Mouse (Mus musculus) liver, adult 2 months (tissue): ENCODE measurements around the gene Armc12. TPM values are rescaled to one million over a fixed set of nuclear protein-coding genes. Genes with fewer than 3 reads are reported as not detected.

Experiments used
- DNase-seq: peaks from one replicate; pipeline ENCODE4 v3.0.0-alpha.2; 2011; ENCODE audit warnings: low read depth, low spot score; ENCODE audit errors: extremely low read depth
- H3K27ac ChIP-seq: fragments of 200-500 bp; replicated peaks from 2 replicates; pipeline ENCODE4 v1.5.1; 2012; ENCODE audit warnings: low read depth, mild to moderate bottlenecking, control low read depth, inconsistent platforms, low read length; ENCODE audit not compliant: insufficient read depth
- H3K27me3 ChIP-seq: fragments of 200-500 bp; 2 replicates; pipeline ENCODE4 v1.6.1; 2012; ENCODE audit warnings: mild to moderate bottlenecking, moderate library complexity, low read length, inconsistent platforms; ENCODE audit not compliant: control insufficient read depth, insufficient read depth
- H3K36me3 ChIP-seq: fragments of 200-500 bp; 2 replicates; pipeline ENCODE4 v1.6.1; 2012; ENCODE audit warnings: low read length, inconsistent platforms; ENCODE audit not compliant: control insufficient read depth, insufficient read depth
- H3K4me1 ChIP-seq: fragments of 200-500 bp; 2 replicates; pipeline ENCODE4 v1.6.1; 2011; ENCODE audit warnings: low read length; ENCODE audit not compliant: control insufficient read depth, insufficient read depth
- H3K4me3 ChIP-seq: fragments of 200-500 bp; 2 replicates; pipeline ENCODE4 v1.5.1; 2011; ENCODE audit warnings: low read depth, mild to moderate bottlenecking, control low read depth, low read length, moderate library complexity; ENCODE audit not compliant: insufficient read depth
- H3K79me2 ChIP-seq: fragments of 200-500 bp; 2 replicates; pipeline ENCODE4 v1.6.1; 2012; ENCODE audit warnings: inconsistent platforms, mild to moderate bottlenecking, low read length, moderate library complexity; ENCODE audit not compliant: control insufficient read depth, insufficient read depth
- H3K9ac ChIP-seq: fragments of 200-500 bp; 2 replicates; pipeline ENCODE4 v1.6.1; 2012; ENCODE audit warnings: low read depth, mild to moderate bottlenecking, control low read depth, inconsistent platforms, low read length
- CTCF ChIP-seq: fragments of 200-500 bp; IDR thresholded peaks from 2 replicates; pipeline ENCODE4 v1.5.1; 2011; ENCODE audit warnings: low read depth, low read length, control low read depth
- POLR2A ChIP-seq: fragments of 200-500 bp; IDR thresholded peaks from 2 replicates; pipeline ENCODE4 v1.6.1; 2011; ENCODE audit warnings: low read length, control low read depth; ENCODE audit not compliant: insufficient read depth; ENCODE audit errors: extremely low read depth
- WGBS: fragments of 180-500 bp; shearing (Covaris S2); methylation state at CpG from one replicate; pipeline ENCODE4 v1.1.7; 2018; 5-methylcytosine and 5-hydroxymethylcytosine counted together
- polyA plus RNA-seq: library from polyadenylated mRNA; depleted of rRNA; stranded (reverse); fragments of >200 nt; gene quantifications from 2 replicates; pipeline ENCODE4 v1.2.3, GENCODE M21; 2012
- total RNA-seq: library from RNA; depleted of rRNA; stranded (reverse); fragments of >200 nt; gene quantifications from 2 replicates; pipeline ENCODE4 v1.2.3, GENCODE M21; 2014

The Armc12 gene
- total and polyA plus RNA-seq, 2 experiments: not detected

DNA sequence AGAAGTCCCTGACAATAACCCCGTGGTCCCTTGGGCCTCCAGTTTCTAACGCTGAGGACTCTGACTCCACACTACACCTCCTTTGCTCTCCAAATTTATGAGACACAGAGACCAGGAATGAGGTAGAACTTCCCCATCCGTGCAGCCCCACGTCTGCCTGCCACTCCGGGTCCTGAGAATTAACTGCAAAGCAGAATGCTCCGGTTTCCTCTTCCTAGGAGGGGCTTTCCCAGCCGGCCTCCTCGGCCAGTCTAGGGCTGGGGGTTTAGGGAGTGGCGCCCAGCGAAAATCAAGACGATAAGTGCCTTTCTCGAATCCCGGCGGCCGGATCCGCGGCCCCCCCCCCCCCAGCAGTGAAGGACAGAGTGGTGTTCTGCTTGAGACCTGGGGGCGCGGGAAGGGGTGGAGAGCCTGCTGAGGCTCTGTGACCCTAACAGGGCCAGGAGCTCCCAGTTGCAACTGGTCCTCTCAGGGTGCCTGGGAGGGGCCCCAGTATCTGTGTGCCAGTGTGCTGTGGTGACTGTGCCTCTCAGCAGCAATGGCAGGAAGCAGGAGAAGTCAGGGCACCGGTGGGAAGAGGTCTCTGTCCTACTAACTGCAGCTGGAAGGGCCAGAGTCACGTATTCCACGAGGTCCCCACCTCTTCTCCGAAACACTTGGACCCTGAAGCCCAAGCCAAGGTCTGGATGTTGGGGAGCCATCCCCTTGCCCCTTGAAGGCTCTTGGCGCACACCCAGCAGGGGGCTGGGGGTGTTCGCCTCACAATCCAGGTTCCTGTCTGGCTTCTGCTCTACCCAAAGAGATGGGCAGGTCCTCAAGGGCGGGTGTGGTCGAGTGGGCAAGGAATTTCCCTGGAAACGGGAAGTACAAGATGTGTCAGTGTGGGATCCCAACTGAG lies 19.9 kb upstream of the Armc12 start:
- no peaks in the 10 kb centered on the region for H3K27me3 ChIP-seq
- H3K79me2 ChIP-seq: no peaks in the 10 kb centered on the region
- no peak overlapping the region for H3K4me3 ChIP-seq
- DNase-seq: no peak
- H3K9ac ChIP-seq: peak overlapping the region; percentile 3; the same call in 1 of the 2 replicates
- H3K4me1 ChIP-seq: peaks cover 13% of the 10 kb centered on the region
- H3K27ac ChIP-seq: no peak overlapping the region
- WGBS: 56% methylated on average over 28 of the region's 28 CpGs
- no peaks in the 10 kb centered on the region for H3K36me3 ChIP-seq
- TF ChIP-seq CTCF (no peak), POLR2A (no peak)

DNA sequence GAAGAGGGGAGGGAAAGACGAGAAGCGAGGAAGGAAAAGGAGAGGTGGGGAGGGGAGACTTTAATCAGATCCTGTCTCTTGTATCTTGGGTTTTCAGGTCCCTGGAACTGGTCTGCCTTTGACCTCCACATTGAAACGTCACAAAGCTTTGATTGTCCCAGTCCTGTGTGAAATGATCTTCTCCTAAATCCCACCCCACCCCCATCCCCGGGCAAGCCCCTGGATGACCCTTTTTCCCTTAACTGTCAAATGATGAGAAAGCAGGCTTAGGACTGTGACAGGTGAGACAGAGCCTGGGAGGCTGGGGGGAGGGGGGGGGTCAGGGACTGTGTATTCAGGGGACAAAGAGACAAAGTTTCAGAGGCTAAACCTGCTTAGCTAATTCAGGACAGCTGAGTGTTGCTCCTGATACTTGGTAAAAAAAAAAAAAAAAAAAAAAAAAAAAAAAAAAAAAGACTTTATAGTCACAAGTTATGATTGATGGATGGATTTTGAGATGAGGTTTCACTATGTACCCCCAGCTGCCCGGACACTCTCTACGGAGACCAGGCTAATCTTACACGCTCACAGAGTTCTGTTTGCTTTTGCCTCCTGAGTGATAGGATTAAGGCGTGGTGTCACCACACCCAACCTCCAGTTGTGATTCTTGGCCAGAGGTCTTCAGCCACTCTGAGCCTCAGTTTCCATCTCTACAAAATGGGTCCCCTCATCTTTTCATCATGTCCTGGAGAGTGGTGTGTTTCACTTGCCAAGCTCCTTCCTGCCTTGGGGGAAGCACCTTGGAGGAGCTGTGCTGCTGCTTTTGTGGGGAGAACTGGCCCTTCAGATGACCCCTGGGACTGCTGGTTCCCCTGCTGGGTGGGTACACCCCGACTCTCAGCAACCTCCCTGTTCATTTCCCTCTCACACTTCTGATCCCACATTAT lies 18.7 kb upstream of the Armc12 start:
- Histone ChIP-seq H3K4me1 (peaks cover 15% of the 10 kb centered on the region), H3K4me3 (no peak overlapping the region), H3K36me3 (no peaks in the 10 kb centered on the region), H3K79me2 (no peaks in the 10 kb centered on the region), H3K9ac (peak overlapping the region; percentile 18; the same call in 1 of the 2 replicates), H3K27ac (peak overlapping the region; percentile 83), H3K27me3 (no peaks in the 10 kb centered on the region)
- TF ChIP-seq CTCF (no peak), POLR2A (no peak)
- DNase-seq: no peak
- WGBS: 78% methylated on average over 9 of the region's 9 CpGs

DNA sequence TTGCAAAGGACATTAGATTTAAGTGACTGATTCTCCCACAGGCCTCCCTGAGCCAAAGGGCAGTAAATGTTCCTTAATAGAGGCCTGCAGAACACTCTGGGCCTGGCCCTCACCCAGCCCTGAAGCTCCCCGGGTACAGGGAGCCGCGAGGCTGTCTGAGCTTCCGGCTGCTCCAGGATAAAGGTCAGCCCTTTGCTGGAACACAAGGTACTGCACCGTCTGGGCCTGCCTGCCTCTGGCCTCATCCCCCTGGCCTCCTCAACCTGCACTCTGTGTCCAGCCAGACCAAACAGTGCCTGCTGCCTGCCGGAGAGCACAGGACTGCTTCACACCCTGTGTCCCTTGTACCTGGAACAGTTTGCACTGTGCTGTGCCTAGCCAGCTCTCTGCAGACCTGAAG lies 17.9 kb upstream of the Armc12 start:
- peaks cover 17% of the 10 kb centered on the region for H3K4me1 ChIP-seq
- peak overlapping the region; percentile 83 for H3K27ac ChIP-seq
- no peaks in the 10 kb centered on the region for H3K27me3 ChIP-seq
- peak; percentile 98 for DNase-seq
- 0 out of 2 replicates have a peak overlapping the region, but pooled peaks have one; percentile 18 for H3K9ac ChIP-seq
- no peaks in the 10 kb centered on the region for H3K79me2 ChIP-seq
- TF ChIP-seq POLR2A: 0 out of 2 replicates have a peak, but pooled peaks have one; percentile 29
- peak; percentile 42 for TF ChIP-seq CTCF
- no peak overlapping the region for H3K4me3 ChIP-seq
- H3K36me3 ChIP-seq: no peaks in the 10 kb centered on the region
- 5% methylated on average over 6 of the region's 6 CpGs for whole genome bisulfite sequencing

DNA sequence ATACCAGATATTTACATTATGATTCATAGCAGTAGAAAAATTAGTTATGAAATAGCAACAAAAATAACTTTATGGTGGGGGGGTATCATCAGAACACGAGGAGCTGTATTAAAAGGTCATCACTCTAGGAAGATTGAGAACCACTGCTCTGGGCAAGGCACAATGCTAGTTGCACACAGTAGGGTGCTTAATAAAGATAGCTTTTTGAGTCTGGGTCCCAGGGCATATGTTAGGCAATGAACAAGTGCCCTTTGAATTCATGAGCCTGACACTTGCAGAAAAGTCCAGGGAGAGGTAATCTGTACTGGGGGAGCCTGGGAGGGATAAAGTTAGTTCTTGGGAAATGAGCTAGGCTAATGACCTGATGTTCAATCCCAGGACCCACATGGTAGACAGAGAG lies 17.3 kb upstream of the Armc12 start:
- Histone ChIP-seq H3K9ac (no peak overlapping the region), H3K27me3 (no peaks in the 10 kb centered on the region), H3K4me3 (no peak overlapping the region), H3K4me1 (peaks cover 17% of the 10 kb centered on the region), H3K79me2 (no peaks in the 10 kb centered on the region), H3K27ac (peak overlapping the region; percentile 69), H3K36me3 (no peaks in the 10 kb centered on the region)
- TF ChIP-seq CTCF: no peak
- TF ChIP-seq POLR2A: no peak
- WGBS: 62% methylated on average over 1 of the region's 1 CpGs
- no peak for DNase-seq

DNA sequence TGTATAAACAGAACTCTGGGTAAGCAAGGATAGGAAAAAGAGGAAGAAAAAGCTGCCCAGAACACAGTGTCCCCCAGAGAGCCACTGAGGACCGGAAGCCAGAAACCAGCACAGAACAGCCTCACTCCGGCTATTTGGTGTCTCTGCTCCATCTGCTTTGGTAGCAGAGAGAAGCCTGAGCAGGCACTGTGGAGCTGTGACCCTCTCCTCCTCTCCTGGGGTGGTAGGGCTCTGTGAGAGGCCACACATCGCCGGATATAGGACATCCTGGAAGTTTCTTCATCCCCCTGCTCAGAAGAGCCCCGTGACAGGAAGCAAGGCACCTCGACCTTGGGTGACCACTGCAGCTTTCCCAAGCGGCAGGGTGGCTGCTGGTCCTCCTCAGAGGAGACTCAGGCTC lies 16.8 kb upstream of the Armc12 start:
- no peak for DNase-seq
- no peaks in the 10 kb centered on the region for H3K27me3 ChIP-seq

More for the DNA sequence above, 16.8 kb upstream of the Armc12 start:
- no peak for TF ChIP-seq POLR2A
- no peak for TF ChIP-seq CTCF
- Histone ChIP-seq H3K36me3 (no peaks in the 10 kb centered on the region), H3K4me3 (no peak overlapping the region), H3K4me1 (peaks cover 22% of the 10 kb centered on the region), H3K9ac (peak overlapping the region; percentile 16; the same call in 1 of the 2 replicates), H3K27ac (peak overlapping the region; percentile 69), H3K79me2 (no peaks in the 10 kb centered on the region)
- WGBS: 66% methylated on average over 7 of the region's 7 CpGs
